ENCODE assay signal across 8 mouse cellular contexts in the genomic region with DNA sequence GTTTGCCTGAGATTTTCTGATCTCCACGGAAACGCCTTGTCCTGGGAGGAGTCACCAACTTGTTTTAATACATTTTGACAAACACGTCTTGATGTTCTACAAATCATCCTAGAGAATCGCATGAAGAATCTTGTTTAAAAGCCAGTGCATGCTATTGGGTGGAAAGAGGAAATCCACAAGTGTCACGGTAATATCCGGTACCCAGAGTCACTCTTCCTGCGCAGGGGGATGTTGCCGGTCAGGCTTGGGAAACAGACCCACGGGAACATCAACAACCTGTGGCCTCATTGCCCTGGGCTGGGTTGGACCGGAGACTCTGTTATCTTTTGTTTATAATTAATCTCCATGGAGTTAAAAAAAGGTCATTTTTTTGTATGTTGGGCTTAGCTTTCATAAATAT. TPM values are rescaled to one million over a fixed set of nuclear protein-coding genes. Genes with fewer than 3 reads are reported as not detected.
A peak's percentile ranks its signal among the peaks of the same experiment; 100 is the strongest.
DNase-seq lines count a peak whose midpoint lies in the region; ATAC-seq and TF ChIP-seq lines count a peak whose summit lies in the region.
"Had no signal": no experiment of that assay in that cellular context is flagged by ENCODE, and none has a peak within 500 bp of the region (broad histone marks: within the 10 kb centered on the region; RNA-seq: fewer than 3 reads in every experiment).

No protein-coding gene starts in this region.

- no peaks in the 10 kb centered on the region for H3K36me3 ChIP-seq in kidney, adult 2 months (ENCODE audit: control insufficient read depth, insufficient read depth, low read length)
- no peaks in the 10 kb centered on the region for H3K36me3 ChIP-seq in kidney, embryonic 16.5 days (ENCODE audit: insufficient read depth, low read length)
- H3K36me3 ChIP-seq in heart, embryonic 14.5 days (ENCODE audit: control insufficient read depth, insufficient read depth, low read length) = no peaks in the 10 kb centered on the region
- no peaks in the 10 kb centered on the region for H3K36me3 ChIP-seq in small intestine, adult 2 months (ENCODE audit: control insufficient read depth, insufficient read depth, low read length)

- H3K9me3 ChIP-seq in kidney, embryonic 16.5 days (ENCODE audit: low read length) = peaks cover 7% of the 10 kb centered on the region; the same call in 1 of the 2 replicates
- H3K9me3 ChIP-seq in heart, embryonic 14.5 days (ENCODE audit: control insufficient read depth, low read length) = no peaks in the 10 kb centered on the region

- H3K27ac ChIP-seq in kidney, adult 2 months (ENCODE audit: insufficient read depth, low read depth, low read length) = peak overlapping the region; percentile 76; the same call in 1 of the 2 replicates
- H3K27ac ChIP-seq in kidney, embryonic 16.5 days (ENCODE audit: low read length) = no peak overlapping the region
- peak overlapping the region in 1 of 2 experiments; percentile 33; a peak in 1 of 4 replicates for H3K27ac ChIP-seq in heart, embryonic 14.5 days (replicated peaks in 1 of 2; ENCODE audit: control insufficient read depth in 1 of 2, insufficient read depth in 1 of 2, low read depth in 2 of 2, low read length in 2 of 2)
- H3K27ac ChIP-seq in small intestine, adult 2 months (ENCODE audit: insufficient read depth, low read depth, low read length) = peak overlapping the region; percentile 22; the same call in 1 of the 2 replicates

- no peak for ATAC-seq in kidney, embryonic 16.5 days (ENCODE audit: low FRiP score, low TSS enrichment)
- ATAC-seq in heart, embryonic 14.5 days (ENCODE audit: insufficient number of reproducible peaks, insufficient read depth, low FRiP score, low read depth) = no peak

- H3K9ac ChIP-seq in kidney, embryonic 16.5 days (replicated peaks; ENCODE audit: low read length) = no peak overlapping the region
- no peak overlapping the region for H3K9ac ChIP-seq in heart, embryonic 14.5 days (ENCODE audit: low read length)

- no peak overlapping the region for H3K4me3 ChIP-seq in kidney, adult 2 months (ENCODE audit: insufficient read depth, low read depth, low read length)
- H3K4me3 ChIP-seq in kidney, embryonic 16.5 days (ENCODE audit: low read length) = no peak overlapping the region
- no peak overlapping the region for H3K4me3 ChIP-seq in heart, embryonic 14.5 days (ENCODE audit: control insufficient read depth in 1 of 2, insufficient read depth in 1 of 2, low read depth in 1 of 2, low read length in 2 of 2)
- no peak overlapping the region for H3K4me3 ChIP-seq in small intestine, adult 2 months (ENCODE audit: low read depth, low read length)

- TF ChIP-seq POLR2A in kidney, adult 2 months (IDR thresholded peaks at IDR 0.05; ENCODE audit: low read depth, low read length) = no peak
- no peak for TF ChIP-seq POLR2A in small intestine, adult 2 months (IDR thresholded peaks at IDR 0.05; ENCODE audit: low read depth, low read length)

- TF ChIP-seq CTCF in kidney, adult 2 months (conservative IDR thresholded peaks at IDR 0.05; ENCODE audit: insufficient read depth, insufficient read length, low read depth, low read length) = no peak
- no peak for TF ChIP-seq CTCF in small intestine, adult 2 months (IDR thresholded peaks at IDR 0.05; ENCODE audit: extremely low read depth, insufficient read length, insufficient replicate concordance, low read depth, low read length)

- H3K4me2 ChIP-seq in kidney, embryonic 16.5 days (replicated peaks; ENCODE audit: low read depth, low read length) = no peak overlapping the region
- H3K4me2 ChIP-seq in heart, embryonic 14.5 days (ENCODE audit: low read length) = peak overlapping the region; percentile 21; the same call in 1 of the 2 replicates

- H3K27me3 ChIP-seq in kidney, adult 2 months (replicated peaks; ENCODE audit: control insufficient read depth, insufficient read depth, low read length) = no peaks in the 10 kb centered on the region
- H3K27me3 ChIP-seq in kidney, embryonic 16.5 days (ENCODE audit: insufficient read depth, low read length) = no peaks in the 10 kb centered on the region
- peaks cover 6% of the 10 kb centered on the region; the same call in 1 of the 2 replicates for H3K27me3 ChIP-seq in heart, embryonic 14.5 days (ENCODE audit: control insufficient read depth, insufficient read depth, low read length)
- no peaks in the 10 kb centered on the region for H3K27me3 ChIP-seq in small intestine, adult 2 months (ENCODE audit: control insufficient read depth, insufficient read depth, low read length)

- DNase-seq in kidney, adult 2 months = peak; percentile 79
- peak; percentile 50 for DNase-seq in kidney, postnatal 14 days
- DNase-seq in spleen, postnatal 14 days (ENCODE audit: low spot score in 2 of 2) = no peak
- no peak for DNase-seq in cerebellum, postnatal 4 days (ENCODE audit: low spot score in 2 of 2)
- DNase-seq: layer of hippocampus, adult 9-11 months had no signal

- no peaks in the 10 kb centered on the region for H3K4me1 ChIP-seq in kidney, adult 2 months (ENCODE audit: control insufficient read depth, insufficient read depth, low read length)
- peaks cover 5% of the 10 kb centered on the region; the same call in 1 of the 2 replicates for H3K4me1 ChIP-seq in kidney, embryonic 16.5 days (ENCODE audit: insufficient read depth, low read length)
- peaks cover 4 to 12% of the 10 kb centered on the region in 2 experiments for H3K4me1 ChIP-seq in heart, embryonic 14.5 days (ENCODE audit: control insufficient read depth in 2 of 2, insufficient read depth in 2 of 2, low read length in 2 of 2)
- no peaks in the 10 kb centered on the region for H3K4me1 ChIP-seq in small intestine, adult 2 months (ENCODE audit: control insufficient read depth, insufficient read depth, insufficient read length, low read length)

- 59% methylated on average over 10 of the region's 10 CpGs for WGBS in kidney, adult 2 months
- 76% methylated on average over 10 of the region's 10 CpGs for WGBS in kidney, embryonic 16.5 days
- WGBS in heart, embryonic 14.5 days = 52% methylated on average over 10 of the region's 10 CpGs
- 51% methylated on average over 10 of the region's 10 CpGs for WGBS in small intestine, adult 2 months

RNA-seq across cellular contexts. Expression of gene Fam174b, which starts 22.1 kb away (rescaled TPM):
- polyA plus RNA-seq in kidney, adult 2 months (2012; rRNA removed) = 17.1 and 17.4 TPM in 2 replicates
- 41.2 and 42.0 TPM in 2 replicates for polyA plus RNA-seq in kidney, embryonic 16.5 days (2015; fragmentation: Nextera tagmentation; extraction: Ambion mirVana)
- polyA plus RNA-seq in heart, embryonic 14.5 days (2014; fragmentation: Nextera tagmentation; extraction: Ambion mirVana) = 45.5 and 51.2 TPM in 2 replicates
- 17.6 and 24.4 TPM in 2 replicates for polyA plus RNA-seq in small intestine, adult 2 months (2012; rRNA removed)

Comparison
In these comparisons a context has a peak if more than half of its experiments do, and no peak if none do; other contexts are left out.
1. DNase-seq: peak in kidney, adult 2 months (single experiment) and kidney, postnatal 14 days (single experiment); none in spleen, postnatal 14 days (0 of 2) and cerebellum, postnatal 4 days (0 of 2).